Mouse (Mus musculus) inflammation-experienced regulatory T-cells, adult 6 months (primary cell): Measurements from ENCODE around the gene Ndufb3. TPM values are rescaled to one million over a fixed set of nuclear protein-coding genes. Genes with fewer than 3 reads are reported as not detected.
"Not testable (repeated sequence)": the region's sequence is repeated elsewhere in the genome, so short reads cannot be mapped to it uniquely, and the experiment has no call there.

Source experiments
- ATAC-seq: one replicate; pipeline ENCODE4 v1.8.0; 2017
- polyA plus RNA-seq, 3 experiments: library from polyadenylated mRNA; unstranded; fragments of 100-300 nt; shearing (Covaris generic); gene quantifications; one replicate each; pipeline ENCODE4 v1.2.1; 2017

The Ndufb3 gene
- polyA plus RNA-seq = 10 to 100 TPM; 76.2 to 94.3 (median 83.6) TPM

DNA sequence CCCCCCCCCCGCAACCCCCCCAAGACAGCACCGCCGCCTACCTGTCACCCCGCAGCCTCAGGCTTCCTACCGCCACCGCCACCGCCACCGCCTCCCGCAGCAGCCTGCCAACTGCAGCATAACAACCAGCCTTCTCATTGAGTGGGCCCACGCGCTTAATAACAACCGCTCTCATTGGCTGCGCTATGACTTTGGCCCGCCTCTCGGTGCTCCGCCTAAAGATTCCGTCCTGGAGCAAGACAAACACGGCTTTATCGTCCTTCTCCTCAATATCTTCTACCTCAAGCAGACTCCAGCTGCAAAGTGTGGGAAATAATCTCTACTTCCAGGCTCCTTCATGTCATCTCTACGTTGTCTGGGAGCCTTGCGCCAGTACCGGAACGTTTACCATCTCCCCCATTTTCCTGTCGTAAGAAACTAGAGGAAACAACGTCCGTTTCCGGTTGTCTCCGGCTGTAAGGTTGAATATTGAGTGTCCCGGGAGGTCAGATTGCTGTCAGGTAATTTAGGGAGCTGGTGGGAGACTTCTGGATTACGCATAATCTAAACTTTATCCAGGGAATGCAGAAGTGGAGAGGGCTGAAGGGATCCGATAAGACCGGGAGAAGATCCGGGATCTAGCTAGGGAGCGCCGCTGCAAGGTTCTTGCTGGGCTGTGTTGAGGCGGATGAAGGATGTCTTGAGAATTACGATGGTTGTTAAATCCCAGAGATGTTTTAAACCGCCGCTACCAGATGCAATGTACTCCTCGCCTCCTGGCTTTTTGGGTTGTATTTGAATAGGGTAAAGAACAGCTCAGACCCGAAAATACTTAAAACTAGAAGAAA, at the start of gene Ndufb3, which contains the start of gene Fam126b:
Ndufb3 (plus strand) TSS at position 214 of the 827 bp plus-strand sequence.
Fam126b (minus strand) TSS at position 153 of the 827 bp plus-strand sequence.
- peak; percentile 91 for ATAC-seq

DNA sequence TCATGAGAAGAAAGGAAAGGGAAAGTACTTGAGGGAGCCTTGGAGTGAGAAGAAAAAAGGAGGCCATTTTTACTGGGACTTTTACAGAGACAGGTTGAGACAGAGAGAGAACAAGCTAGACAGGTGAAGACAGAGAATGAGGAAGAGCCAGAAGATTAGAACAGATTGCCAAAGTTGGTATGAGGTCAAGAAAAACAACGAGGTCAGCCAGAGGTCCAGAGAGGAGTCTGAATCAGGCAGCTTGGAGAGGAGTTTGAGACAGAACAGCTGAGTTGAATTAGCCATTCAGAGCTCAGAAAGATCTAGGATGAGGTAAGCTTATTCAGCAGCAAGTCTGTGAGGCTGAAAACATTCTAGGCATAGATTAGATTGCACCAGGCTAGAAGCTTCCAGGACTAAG, 44.8 kb upstream of the Ndufb3 start:
- ATAC-seq = no peak

DNA sequence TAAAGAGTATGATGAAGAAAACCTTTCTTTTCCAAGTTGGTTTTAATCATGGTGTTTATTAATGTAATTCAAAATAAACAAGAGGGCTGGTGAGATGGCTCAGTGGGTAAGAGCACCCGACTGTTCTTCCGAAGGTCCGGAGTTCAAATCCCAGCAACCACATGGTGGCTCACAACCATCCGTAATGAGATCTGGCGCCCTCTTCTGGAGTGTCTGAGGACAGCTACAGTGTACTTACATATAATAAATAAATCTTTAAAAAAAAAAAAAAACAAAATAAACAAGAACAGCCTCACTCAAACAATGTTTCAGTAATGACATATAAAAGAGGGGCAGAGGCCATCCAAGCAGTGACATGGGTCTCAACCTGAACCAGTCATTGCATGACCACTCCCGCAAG, 25.8 kb upstream of the Ndufb3 start:
- not testable (repeated sequence) for ATAC-seq

DNA sequence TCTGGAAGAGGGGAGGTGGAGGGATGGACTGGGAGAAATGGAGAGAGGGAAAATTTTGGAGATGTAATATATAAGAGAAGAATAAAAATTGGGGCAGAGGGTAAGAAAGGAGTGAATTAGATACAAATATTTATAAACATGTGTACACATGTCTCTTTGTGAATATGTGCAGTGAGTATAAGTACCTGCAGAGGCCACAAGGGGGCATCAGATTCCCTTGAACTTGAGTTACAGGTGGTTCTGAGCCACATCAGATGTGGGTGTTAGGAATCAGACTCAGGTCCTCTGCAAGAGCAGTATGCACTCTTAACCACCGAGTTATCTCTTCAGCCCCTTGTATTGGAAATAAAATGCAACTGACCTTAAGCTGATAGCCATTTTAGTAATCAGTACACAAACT, 23.7 kb upstream of the Ndufb3 start:
- no peak for ATAC-seq

DNA sequence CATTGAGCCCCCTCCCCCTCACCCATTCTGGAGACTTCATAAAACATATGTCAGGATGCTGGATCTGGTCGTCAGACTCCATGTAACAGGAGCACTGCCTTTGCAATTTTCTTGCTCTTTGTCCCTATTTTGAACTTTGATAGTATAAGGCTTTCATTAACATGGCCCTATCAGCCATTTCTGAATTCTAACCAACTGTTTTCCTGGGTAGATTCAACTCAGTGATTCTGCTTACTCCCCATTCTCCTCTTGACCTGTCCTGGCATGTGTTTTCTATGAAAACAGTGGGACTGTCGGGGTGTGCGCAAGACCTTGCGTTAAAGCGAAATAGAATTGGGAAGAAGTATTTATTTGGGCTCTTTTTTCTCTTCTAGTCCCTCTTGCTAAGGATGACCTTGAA, 21.2 kb upstream of the Ndufb3 start:
- ATAC-seq = no peak

DNA sequence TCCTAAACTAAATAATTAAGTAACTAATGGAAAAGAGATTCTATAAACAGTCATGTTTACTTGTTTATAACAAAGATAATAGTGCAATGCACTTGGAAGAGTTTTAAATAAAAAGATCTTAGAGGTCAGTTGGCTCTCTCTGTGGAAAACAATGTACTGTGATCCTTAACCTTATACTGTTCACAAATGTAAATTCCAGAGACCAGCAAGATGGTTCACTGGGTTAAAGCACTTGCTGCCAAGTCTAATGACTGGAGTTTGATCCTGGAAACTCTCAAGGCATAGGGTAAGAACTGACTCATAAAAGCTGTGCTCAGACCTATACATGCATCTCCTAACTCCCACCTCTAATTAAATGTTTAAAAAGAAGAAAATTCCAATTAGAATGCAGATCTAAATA, 19.6 kb upstream of the Ndufb3 start:
- no peak for ATAC-seq

DNA sequence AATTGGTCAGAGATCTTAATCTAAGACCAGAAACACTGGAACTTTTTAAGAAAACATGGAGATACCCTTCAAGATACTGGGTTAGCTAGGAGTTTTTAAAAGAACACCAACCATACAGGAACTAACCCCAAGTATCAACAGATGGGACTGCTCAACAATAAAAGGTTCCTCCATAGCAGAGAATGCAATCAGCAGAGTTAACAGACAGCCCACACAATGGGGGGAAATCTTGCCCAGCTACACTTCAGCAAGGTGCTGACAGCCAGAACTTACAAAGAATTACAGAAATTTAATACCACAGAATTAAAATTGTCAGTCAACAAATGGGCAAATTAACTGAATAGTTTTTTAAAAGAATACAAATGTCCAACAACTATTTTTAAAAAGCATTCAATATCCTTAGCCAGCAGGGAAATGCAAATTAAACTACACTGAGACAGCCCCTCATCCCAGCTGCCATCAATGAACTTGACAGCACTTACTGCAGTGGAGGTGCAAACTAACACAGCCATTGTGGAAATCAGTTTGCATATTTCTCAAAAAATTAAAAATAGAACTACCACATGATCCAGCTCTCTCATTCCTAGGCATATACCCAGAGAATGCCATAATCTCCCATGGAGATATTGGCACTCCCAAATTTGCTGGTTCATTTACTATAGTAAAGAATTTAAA, 17.6 kb upstream of the Ndufb3 start:
- ATAC-seq = no peak

DNA sequence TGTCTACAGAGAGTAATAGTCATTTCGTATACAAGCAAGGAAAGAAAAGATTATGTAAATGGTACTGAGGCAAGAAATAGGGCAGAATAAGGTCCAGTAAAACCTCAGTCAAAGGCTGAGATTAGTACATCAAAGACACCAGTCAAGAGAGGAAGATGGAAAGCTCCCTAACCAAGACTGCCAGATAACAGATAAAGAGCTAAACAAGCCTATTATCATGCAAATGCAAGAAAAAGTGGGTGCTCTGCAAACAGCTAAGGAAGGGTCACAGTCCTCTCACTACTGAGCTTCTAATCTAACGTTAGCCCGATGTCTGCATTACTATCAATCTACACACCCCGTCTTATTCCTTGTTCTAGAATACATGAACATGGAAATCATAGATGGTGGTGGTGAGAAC, 15.7 kb upstream of the Ndufb3 start:
- no peak for ATAC-seq

DNA sequence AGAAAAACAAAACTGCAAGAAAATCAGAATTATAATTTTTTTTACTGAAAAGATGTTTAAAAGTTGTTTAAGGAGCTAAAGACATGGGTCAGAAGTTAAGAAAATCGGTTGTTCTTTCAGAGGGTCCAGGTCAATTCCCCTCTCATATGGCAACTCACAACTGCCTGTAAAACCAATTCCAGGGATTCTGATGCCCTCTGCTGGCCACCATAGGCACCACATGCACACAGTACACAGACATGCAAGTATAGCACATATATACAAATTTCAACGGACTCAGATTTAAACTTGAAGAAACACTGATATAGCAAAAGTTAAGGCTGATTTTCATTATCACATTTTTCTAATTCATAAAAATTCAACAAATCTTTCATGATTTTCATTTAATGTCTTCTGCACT, 7.0 kb upstream of the Ndufb3 start:
- ATAC-seq = no peak

DNA sequence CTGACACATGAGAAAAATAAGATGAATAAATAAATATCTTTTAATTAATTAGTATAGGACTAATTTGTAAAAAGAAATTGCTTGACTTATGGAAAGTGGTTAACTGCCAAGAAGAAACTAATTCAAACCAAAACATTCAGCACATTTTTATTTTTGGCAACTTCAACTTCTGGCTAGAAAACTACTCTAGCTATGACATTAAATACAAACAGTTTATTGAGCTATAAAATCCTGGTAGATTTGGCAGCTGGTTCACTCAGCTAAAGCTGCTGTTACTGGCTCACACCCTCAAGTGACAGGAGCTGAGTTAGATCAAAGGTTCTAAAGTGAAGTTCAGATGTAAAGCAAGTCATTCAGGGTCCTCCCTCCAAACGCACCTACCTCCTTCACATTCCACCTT, 3.6 kb upstream of the Ndufb3 start:
- no peak for ATAC-seq

DNA sequence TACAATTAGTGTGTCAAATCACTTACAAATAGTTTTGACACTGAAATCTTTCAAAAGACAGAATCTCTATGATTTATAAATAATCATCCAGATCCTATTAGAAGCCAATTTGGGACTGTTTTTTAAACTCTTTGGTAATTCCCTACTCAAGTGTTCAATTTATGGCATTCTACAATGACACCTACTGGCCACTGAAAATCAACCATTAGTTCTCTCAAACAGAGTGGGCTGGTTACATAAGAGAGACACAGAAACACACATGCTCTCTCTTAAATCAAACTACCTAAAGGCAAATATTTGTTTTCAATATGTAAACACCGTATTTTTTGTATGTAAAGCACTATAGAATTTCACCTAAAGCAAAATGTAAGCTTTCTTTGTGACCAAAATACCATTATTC, 1.9 kb upstream of the Ndufb3 start:
- no peak for ATAC-seq

DNA sequence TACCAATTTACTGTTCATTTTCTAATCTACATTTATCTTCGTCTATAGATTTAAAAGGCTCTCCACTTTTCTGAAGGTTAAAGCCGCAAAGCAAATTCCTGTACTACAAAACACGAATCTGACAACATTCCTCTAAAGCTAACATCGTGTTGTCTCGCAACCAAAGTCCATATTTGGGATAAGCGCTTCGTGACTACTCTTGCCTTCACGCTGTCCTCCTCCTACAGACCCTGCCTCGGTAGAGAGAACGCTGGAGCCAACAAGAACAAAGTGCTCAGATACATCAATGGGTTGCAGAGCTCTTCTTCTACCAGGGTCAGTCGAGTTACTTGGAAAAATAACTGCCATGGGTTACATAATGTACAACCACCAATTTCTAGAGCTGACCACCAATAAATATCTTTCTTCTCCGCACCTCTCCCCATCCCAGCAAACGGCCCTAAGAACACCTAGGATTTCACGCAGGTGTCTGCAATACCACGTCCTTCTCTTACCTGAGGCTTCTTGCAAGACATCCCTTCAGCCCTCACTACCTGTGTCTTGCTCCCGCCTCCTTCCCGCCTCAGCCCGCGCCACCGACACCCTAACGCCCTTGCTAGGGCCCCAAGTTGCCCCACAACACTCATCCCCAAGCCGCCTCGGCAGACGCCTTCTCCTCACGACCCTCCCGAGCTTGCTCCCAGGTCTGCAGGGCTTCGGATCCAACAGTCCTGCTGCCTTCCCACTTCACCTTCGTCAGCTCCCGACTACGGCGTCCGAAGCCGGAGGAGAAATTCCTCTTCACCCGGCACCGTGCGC, 612 bp upstream of the Ndufb3 start:
- peak; percentile 19 for ATAC-seq

DNA sequence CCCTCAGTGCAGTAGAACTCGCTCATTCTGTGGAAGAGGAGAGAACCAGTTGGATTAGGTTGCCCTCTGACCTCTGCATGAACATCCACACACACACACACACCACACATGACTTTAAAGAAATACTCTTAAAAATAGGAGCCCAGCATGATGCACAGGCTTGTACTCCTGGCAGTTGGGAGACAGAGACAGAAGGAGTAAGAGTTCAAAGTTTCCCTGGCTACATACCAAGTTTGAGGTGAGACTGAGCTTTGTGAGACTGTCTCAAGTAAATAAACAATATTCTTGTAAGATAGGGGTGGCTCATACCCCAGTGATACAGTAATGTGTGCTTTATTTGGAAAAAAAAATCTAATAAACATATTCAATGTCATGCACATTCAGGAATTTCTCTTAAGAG, 1.3 kb downstream of the Ndufb3 start:
- ATAC-seq = no peak

DNA sequence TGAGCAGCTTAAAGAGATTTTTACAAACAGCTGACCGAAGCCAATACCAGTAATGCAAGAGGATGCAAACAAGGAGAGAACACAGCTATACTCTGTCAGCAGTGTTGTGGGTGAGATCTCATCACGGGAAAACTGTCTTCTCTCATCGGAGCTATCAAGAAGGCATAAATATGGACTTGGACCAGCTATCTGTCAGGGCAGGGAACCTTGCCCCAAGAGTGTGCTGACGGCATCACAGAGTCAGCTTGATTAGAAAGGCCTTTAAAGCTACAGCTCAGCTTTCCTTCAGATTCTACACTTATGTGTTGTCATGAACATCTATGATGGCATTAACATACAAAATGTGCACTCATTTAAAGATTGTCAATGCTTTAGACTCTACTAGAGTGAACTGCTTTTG, 16.5 kb downstream of the Ndufb3 start:
- no peak for ATAC-seq

DNA sequence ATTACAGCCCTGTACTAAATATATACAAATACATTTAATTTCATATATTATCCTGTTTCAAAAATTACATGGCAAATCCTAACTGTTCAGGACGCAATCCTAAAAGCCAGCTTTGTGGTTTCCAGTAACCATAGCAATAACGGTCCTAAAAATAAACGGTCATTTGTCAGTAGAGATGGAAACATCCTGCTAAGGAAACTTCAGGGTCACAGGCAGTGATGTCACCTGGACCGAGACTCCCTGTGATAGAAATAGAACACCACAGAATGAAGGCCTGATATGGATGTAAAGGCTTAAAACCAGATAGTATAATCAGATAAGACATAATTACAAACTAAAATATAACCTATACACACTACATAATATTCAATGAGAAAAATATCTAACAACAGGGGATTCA, 17.6 kb downstream of the Ndufb3 start:
- ATAC-seq = no peak

DNA sequence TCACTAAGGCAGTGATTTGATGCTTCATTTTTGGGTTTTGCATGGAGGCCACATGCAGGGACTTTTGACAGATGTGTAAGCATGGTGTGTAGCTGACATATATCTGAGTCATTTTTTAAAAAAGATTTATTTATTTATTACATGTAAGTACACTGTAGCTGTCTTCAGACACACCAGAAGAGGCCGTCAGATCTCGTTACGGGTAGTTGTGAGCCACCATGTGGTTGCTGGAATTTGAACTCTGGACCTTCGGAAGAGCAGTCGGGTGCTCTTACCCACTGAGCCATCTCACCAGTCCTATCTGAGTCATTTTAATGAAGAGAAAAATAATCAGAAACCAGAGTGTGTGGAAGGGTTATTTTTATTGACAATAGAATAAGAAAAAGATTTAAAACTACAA, 23.4 kb downstream of the Ndufb3 start:
- not testable (repeated sequence) for ATAC-seq

DNA sequence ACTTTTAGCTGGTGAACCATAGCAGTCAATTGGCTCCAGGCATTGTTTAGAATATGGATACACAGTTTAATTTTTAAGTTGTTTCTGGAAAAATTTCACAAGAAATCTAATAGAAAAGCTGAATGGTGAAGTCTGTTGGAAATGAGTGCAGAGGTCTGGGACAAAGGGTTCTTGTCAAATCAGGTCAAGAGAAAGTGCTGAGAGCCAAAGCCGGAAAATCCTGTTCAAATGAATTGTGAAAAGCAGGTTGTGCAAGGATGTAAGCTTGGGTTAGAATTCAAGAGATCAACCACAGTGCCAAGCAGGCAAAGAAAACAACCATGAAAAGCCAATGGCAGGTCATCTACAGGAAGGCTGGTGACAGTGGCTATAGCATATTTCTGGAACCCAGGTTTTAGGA, 24.0 kb downstream of the Ndufb3 start:
- ATAC-seq = no peak

DNA sequence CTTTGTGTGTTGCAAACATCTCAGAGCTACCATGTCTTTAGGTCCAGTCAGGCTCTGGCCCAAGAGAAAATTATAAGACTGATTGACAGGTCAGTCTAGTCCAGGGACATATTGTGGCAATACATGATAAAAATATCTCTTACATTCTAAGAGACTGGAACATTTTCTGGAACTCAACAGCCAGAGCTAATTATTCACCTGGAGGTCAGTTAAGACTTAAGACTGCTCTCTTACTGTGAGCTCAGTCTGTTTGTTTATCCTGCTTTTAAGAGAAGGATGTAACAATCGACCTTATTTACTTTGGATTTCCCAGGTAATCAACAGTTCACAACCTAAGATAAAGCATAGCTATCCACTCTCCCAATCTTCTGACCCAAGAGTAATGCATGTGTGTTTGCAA, 24.4 kb downstream of the Ndufb3 start:
- no peak for ATAC-seq

DNA sequence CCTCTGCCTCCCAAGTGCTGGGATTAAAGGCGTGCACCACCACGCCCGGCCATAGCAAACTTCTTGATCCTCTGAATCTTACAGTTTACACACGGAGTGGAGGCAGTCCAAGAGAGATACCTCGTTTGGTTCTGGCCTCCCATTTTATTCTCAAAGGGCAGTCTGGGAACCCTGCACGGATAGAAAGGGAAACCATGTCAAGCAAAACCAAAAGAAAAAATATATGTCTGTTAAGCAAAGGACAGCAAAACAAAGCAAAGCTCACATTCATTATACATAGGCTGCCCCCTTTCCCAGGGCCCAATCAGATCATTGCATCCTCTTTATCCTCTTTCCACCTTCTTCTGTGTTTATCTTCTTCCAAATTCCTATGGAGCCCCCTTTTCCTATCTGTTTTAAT, 27.6 kb downstream of the Ndufb3 start:
- no peak for ATAC-seq

DNA sequence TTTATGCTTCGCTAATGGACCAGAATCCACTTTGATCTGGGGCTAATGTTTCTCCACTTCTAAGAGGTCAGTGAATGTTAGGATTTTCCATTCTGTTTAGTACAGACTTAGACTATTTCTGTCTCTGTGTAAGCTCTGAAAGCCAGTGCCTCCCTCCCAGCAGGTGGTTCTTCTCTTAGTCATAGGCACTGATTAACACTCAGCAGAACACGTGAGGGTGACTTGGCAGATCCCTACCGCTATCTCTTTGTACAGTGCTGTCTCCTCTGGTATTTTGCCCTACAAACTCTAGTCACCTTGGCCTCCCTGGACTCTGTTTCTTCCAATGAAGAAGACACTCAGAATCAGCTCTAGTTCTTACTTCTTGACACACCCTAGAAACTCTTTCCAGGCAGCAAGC, 28.2 kb downstream of the Ndufb3 start:
- no peak for ATAC-seq

DNA sequence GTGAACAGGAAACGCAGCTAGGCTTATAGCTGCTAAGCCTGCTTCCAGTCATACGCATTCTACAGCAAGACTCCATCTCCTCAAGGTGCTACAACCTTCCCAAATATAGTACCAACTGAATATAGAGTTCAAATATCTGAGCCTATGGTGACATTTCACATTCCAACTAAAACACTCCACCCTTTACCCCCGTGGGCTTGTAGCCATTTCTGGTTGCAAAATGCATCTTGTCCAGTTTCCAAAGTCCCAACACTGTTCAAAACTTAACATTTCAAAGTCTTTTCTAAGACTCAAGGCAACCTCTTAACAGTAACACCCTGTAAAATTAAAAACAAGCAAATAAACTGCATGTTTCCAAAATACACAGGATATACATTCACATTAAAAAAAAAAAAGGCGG, 29.0 kb downstream of the Ndufb3 start:
- ATAC-seq = no peak

DNA sequence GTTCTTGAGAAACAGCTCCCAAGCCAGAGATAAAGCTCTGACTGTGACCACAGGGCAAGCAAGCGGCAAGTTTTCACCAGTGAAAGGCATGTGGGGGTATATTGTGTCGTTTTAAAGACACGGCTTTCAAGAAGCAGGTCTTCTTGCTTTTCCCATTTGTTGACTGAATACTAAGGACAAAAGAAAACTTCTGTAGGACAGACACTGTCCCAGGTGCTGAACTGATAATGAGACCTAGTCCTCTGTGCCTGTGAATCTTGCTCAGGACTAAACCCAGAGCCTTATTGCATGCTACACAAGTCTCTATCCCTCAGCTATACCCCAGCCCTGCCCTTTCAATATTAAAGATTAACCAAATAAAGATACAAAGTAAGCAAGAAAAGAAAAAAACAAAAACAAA, 30.0 kb downstream of the Ndufb3 start:
- ATAC-seq = no peak

DNA sequence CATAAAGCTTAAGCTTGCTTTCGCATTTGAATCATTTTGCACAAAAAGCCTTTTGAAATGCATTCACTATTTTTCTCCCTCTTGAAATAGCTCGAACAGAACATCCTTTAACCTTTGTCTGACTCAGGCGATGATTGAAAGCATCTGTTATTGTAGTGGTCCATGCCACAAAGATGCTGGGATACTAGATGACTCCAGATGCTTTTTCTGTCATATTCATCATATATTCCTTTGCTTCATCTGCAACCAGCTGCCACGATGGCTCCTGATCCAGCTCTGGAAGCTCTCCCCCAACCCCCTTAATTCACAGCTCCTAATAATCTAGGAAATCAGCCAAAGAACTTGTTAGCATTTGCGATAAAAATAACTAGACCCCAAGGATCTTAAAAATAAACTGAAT, 30.9 kb downstream of the Ndufb3 start:
- no peak for ATAC-seq
